Mouse (Mus musculus): ENCODE measurements around the gene Nosip. TPM values are rescaled to one million over a fixed set of nuclear protein-coding genes. Genes with fewer than 3 reads are reported as not detected.

Nosip gene
- polyA plus RNA-seq, 1 experiment: 115 TPM

DNA sequence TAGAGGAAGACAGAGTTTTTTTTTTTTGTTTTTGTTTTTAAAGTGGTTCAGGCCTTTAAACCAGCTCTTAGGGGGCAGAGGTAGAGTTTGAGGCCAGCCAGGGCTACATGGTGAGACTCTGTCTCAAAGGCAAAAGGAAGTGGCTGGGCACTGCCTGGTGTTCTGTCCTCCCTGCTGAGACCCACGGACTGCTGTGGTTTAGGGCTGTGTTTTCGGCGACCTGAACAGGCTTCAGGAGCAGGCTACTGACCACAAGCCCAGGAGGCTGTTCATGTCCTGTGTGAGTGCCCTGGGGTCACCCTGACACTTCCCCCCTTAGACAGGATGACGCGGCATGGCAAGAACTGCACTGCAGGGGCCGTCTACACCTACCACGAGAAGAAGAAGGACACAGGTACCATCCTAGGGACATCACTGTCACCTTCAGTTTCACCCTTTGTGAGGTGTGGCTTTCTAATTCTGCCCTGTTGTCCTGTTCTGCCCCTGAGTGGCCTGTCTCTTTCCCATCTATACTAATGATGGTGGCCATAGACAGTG is 11.0 kb downstream of the Nosip start:
- Histone ChIP-seq H3K36me3 (ENCODE audit: control insufficient read depth, insufficient read depth, low read length) (no peaks in the 10 kb centered on the region), H3K4me1 (ENCODE audit: control insufficient read depth, insufficient read depth, low read length) (peaks cover 18% of the 10 kb centered on the region), H3K4me3 (ENCODE audit: control insufficient read depth, low read depth, low read length) (no peak overlapping the region), H3K27me3 (ENCODE audit: control insufficient read depth, insufficient read depth, low read length) (no peaks in the 10 kb centered on the region), H3K27ac (ENCODE audit: control insufficient read depth, insufficient read depth, low read depth, low read length) (no peak overlapping the region)
- TF ChIP-seq POLR2A (IDR thresholded peaks at IDR 0.05; ENCODE audit: control insufficient read depth, low read depth, low read length): no peak
- TF ChIP-seq CTCF (IDR thresholded peaks at IDR 0.05; ENCODE audit: control insufficient read depth, insufficient read depth, insufficient replicate concordance, low read depth, low read length): no peak

GRCm38 (mm10) chr7:45073949-45074348 is 11.7 kb downstream of the Nosip start:
- TF ChIP-seq POLR2A (IDR thresholded peaks at IDR 0.05; ENCODE audit: control insufficient read depth, low read depth, low read length) (no peak), CTCF (IDR thresholded peaks at IDR 0.05; ENCODE audit: control insufficient read depth, insufficient read depth, insufficient replicate concordance, low read depth, low read length) (no peak)
- Histone ChIP-seq H3K4me3 (ENCODE audit: control insufficient read depth, low read depth, low read length) (no peak overlapping the region), H3K36me3 (ENCODE audit: control insufficient read depth, insufficient read depth, low read length) (no peaks in the 10 kb centered on the region; the same call in 1 of the 2 replicates), H3K4me1 (ENCODE audit: control insufficient read depth, insufficient read depth, low read length) (peaks cover 18% of the 10 kb centered on the region), H3K27ac (ENCODE audit: control insufficient read depth, insufficient read depth, low read depth, low read length) (no peak overlapping the region), H3K27me3 (ENCODE audit: control insufficient read depth, insufficient read depth, low read length) (no peaks in the 10 kb centered on the region)

DNA sequence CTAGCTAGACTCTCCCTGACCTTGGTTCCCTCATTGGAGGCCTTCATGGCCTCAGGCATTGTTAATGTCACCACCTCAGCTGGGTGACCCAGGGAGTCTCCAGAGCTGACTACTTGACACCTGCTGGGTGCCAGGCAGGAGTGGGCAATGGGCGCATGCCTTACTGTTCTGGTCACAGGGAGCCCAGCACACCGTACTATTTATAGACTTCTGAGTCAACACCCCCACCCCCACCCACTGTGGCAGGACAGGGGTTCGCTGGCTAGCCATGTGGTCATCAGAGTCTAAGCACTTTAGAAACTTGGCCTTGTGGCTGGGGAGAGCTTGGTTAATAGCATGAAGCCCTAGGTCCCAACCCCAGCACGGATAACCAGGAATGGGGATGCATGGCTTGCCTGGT is 13.2 kb downstream of the Nosip start:
- Histone ChIP-seq H3K4me3 (ENCODE audit: control insufficient read depth, low read depth, low read length) (no peak overlapping the region), H3K4me1 (ENCODE audit: control insufficient read depth, insufficient read depth, low read length) (peaks cover 18% of the 10 kb centered on the region), H3K36me3 (ENCODE audit: control insufficient read depth, insufficient read depth, low read length) (no peaks in the 10 kb centered on the region; the same call in 1 of the 2 replicates), H3K27me3 (ENCODE audit: control insufficient read depth, insufficient read depth, low read length) (no peaks in the 10 kb centered on the region), H3K27ac (ENCODE audit: control insufficient read depth, insufficient read depth, low read depth, low read length) (no peak overlapping the region; the same call in 1 of the 2 replicates)
- TF ChIP-seq POLR2A (IDR thresholded peaks at IDR 0.05; ENCODE audit: control insufficient read depth, low read depth, low read length) (no peak), CTCF (IDR thresholded peaks at IDR 0.05; ENCODE audit: control insufficient read depth, insufficient read depth, insufficient replicate concordance, low read depth, low read length) (no peak)

DNA sequence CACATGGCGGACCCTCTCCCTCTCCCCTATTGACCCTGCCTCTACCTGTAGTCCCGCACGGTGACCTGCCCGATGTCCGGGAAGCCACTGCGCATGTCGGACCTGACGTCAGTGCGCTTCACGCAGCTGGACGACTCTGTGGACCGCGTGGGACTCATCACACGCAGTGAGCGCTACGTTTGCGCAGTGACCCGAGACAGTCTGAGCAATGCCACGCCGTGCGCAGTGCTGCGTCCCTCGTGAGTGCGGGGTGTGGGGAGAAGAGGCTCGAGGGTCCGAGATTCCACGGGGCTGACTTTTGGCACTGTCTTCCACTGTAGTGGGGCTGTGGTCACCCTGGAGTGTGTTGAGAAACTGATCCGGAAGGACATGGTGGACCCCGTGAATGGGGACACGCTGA is 14.3 kb downstream of the Nosip start:
- no peak overlapping the region for H3K27ac ChIP-seq (ENCODE audit: control insufficient read depth, insufficient read depth, low read depth, low read length)
- no peaks in the 10 kb centered on the region; the same call in 1 of the 2 replicates for H3K36me3 ChIP-seq (ENCODE audit: control insufficient read depth, insufficient read depth, low read length)
- H3K27me3 ChIP-seq (ENCODE audit: control insufficient read depth, insufficient read depth, low read length): no peaks in the 10 kb centered on the region
- peaks cover 18% of the 10 kb centered on the region for H3K4me1 ChIP-seq (ENCODE audit: control insufficient read depth, insufficient read depth, low read length)
- no peak for TF ChIP-seq CTCF (IDR thresholded peaks at IDR 0.05; ENCODE audit: control insufficient read depth, insufficient read depth, insufficient replicate concordance, low read depth, low read length)
- TF ChIP-seq POLR2A (IDR thresholded peaks at IDR 0.05; ENCODE audit: control insufficient read depth, low read depth, low read length): 0 out of 2 replicates have a peak, but pooled peaks have one; percentile 7
- peak overlapping the region; percentile 2 for H3K4me3 ChIP-seq (ENCODE audit: control insufficient read depth, low read depth, low read length)

DNA sequence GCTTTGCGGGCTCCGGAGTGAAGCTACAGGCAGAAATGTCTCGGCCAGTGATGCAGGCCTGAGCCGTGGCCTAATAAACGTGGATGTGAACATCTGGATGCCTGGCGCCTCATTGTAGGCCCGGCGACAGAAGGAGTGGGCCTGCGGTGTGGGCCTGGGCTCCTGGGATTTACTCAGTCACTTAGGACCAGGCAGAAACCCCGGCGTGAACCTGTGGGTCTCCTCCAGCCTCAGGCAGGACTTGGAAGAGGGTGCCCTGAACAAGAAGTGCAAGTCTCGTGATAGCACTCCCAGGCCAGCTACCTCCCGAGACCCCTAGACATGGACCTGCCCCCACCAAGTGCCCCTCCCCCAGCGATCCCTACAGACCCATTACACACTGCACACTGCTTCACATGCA is 15.1 kb downstream of the Nosip start:
- Histone ChIP-seq H3K36me3 (ENCODE audit: control insufficient read depth, insufficient read depth, low read length) (no peaks in the 10 kb centered on the region; the same call in 1 of the 2 replicates), H3K27me3 (ENCODE audit: control insufficient read depth, insufficient read depth, low read length) (no peaks in the 10 kb centered on the region), H3K27ac (ENCODE audit: control insufficient read depth, insufficient read depth, low read depth, low read length) (no peak overlapping the region), H3K4me3 (ENCODE audit: control insufficient read depth, low read depth, low read length) (no peak overlapping the region), H3K4me1 (ENCODE audit: control insufficient read depth, insufficient read depth, low read length) (peaks cover 18% of the 10 kb centered on the region)
- TF ChIP-seq CTCF (IDR thresholded peaks at IDR 0.05; ENCODE audit: control insufficient read depth, insufficient read depth, insufficient replicate concordance, low read depth, low read length): no peak

DNA sequence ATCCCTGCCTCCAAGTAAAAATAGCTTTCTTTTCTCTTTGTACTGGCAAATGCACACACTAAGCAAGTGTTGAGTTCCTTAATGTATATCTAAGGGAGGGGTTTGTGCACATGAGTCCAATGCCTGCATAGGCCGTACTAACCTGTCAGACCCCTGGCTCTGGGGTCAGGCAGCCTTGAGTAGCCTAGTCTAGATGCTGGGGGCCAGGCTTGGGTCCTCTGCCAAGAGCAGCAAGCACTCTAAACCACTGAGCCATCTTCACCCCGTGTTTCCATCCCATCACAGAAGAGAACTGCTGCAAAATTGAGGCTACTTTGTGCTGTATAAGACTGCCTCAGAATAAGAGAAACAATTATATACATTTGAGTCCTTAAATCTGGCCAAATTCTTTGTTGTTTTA is 15.6 kb downstream of the Nosip start:
- Histone ChIP-seq H3K27ac (ENCODE audit: control insufficient read depth, insufficient read depth, low read depth, low read length) (no peak overlapping the region), H3K4me3 (ENCODE audit: control insufficient read depth, low read depth, low read length) (no peak overlapping the region), H3K4me1 (ENCODE audit: control insufficient read depth, insufficient read depth, low read length) (peaks cover 21% of the 10 kb centered on the region), H3K36me3 (ENCODE audit: control insufficient read depth, insufficient read depth, low read length) (no peaks in the 10 kb centered on the region; the same call in 1 of the 2 replicates), H3K27me3 (ENCODE audit: control insufficient read depth, insufficient read depth, low read length) (no peaks in the 10 kb centered on the region)
- TF ChIP-seq CTCF (IDR thresholded peaks at IDR 0.05; ENCODE audit: control insufficient read depth, insufficient read depth, insufficient replicate concordance, low read depth, low read length) (no peak), POLR2A (IDR thresholded peaks at IDR 0.05; ENCODE audit: control insufficient read depth, low read depth, low read length) (no peak)

- no peak overlapping the region for H3K27ac ChIP-seq (ENCODE audit: control insufficient read depth, insufficient read depth, low read depth, low read length)
- no peaks in the 10 kb centered on the region; the same call in 1 of the 2 replicates for H3K36me3 ChIP-seq (ENCODE audit: control insufficient read depth, insufficient read depth, low read length)
- no peak overlapping the region for H3K4me3 ChIP-seq (ENCODE audit: control insufficient read depth, low read depth, low read length)
- peaks cover 27% of the 10 kb centered on the region for H3K4me1 ChIP-seq (ENCODE audit: control insufficient read depth, insufficient read depth, low read length)
- no peaks in the 10 kb centered on the region for H3K27me3 ChIP-seq (ENCODE audit: control insufficient read depth, insufficient read depth, low read length)
- no peak for TF ChIP-seq POLR2A (IDR thresholded peaks at IDR 0.05; ENCODE audit: control insufficient read depth, low read depth, low read length)
- peak; percentile 58; the same call in 1 of the 2 replicates for TF ChIP-seq CTCF (IDR thresholded peaks at IDR 0.05; ENCODE audit: control insufficient read depth, insufficient read depth, insufficient replicate concordance, low read depth, low read length)
Measured at GRCm38 (mm10) chr7:45078513-45078912, 16.3 kb downstream of the Nosip start.
